Mouse (Mus musculus) cortical plate, adult 2 months (tissue): ENCODE measurements at regions not wholly inside any gene's neighbourhood (a gene's known extent, or its start where the extent isn't known, plus 50 kb on each side); places are given as distances from the start of the nearest gene placed in this dataset.

Source experiments
- H3K27ac ChIP-seq: fragments of 200-500 bp; 2 replicates; pipeline ENCODE4 v1.5.1; 2012; ENCODE audit warnings: low read length, control low read depth, inconsistent platforms; ENCODE audit not compliant: insufficient read depth
- H3K4me1 ChIP-seq: fragments of 200-500 bp; 2 replicates; pipeline ENCODE4 v1.6.1; 2011; ENCODE audit warnings: low read length; ENCODE audit not compliant: control insufficient read depth, insufficient read depth
- H3K4me3 ChIP-seq: fragments of 200-500 bp; 2 replicates; pipeline ENCODE4 v1.5.1; 2011; ENCODE audit warnings: mild to moderate bottlenecking, low read length, control low read depth; ENCODE audit not compliant: insufficient read depth
- CTCF ChIP-seq: fragments of 200-500 bp; IDR thresholded peaks from 2 replicates; pipeline ENCODE4 v1.5.1; 2011; ENCODE audit warnings: mild to moderate bottlenecking, control low read depth, low read length; ENCODE audit not compliant: insufficient read depth; ENCODE audit errors: extremely low read depth
- POLR2A ChIP-seq: fragments of 200-500 bp; IDR thresholded peaks from 2 replicates; pipeline ENCODE4 v1.6.1; 2011; ENCODE audit warnings: mild to moderate bottlenecking, low read length, control low read depth; ENCODE audit not compliant: insufficient read depth; ENCODE audit errors: extremely low read depth

GRCm38 (mm10) chr9:63836565-63837284 is 78.9 kb upstream of the Smad3 start:
- TF ChIP-seq POLR2A (no peak), CTCF (no peak)
- H3K27ac ChIP-seq: no peak overlapping the region
- H3K4me3 ChIP-seq: no peak overlapping the region
- H3K4me1 ChIP-seq: no peaks in the 10 kb centered on the region

GRCm38 (mm10) chr9:63836036-63836435 is 78.2 kb upstream of the Smad3 start:
- Histone ChIP-seq H3K4me3 (no peak overlapping the region), H3K27ac (no peak overlapping the region), H3K4me1 (no peaks in the 10 kb centered on the region)
- TF ChIP-seq CTCF (no peak), POLR2A (no peak)

GRCm38 (mm10) chr9:63834416-63834815 is 76.6 kb upstream of the Smad3 start:
- Histone ChIP-seq H3K27ac (no peak overlapping the region), H3K4me1 (no peaks in the 10 kb centered on the region), H3K4me3 (no peak overlapping the region)
- TF ChIP-seq CTCF (no peak), POLR2A (no peak)

- no peaks in the 10 kb centered on the region for H3K4me1 ChIP-seq
- no peak overlapping the region for H3K4me3 ChIP-seq
- TF ChIP-seq CTCF (no peak), POLR2A (no peak)
- H3K27ac ChIP-seq: no peak overlapping the region
Measured at GRCm38 (mm10) chr9:63818163-63818562, 60.4 kb upstream of the Smad3 start.

GRCm38 (mm10) chr9:63816540-63816939 is 58.7 kb upstream of the Smad3 start:
- Histone ChIP-seq H3K4me1 (no peaks in the 10 kb centered on the region), H3K4me3 (no peak overlapping the region), H3K27ac (no peak overlapping the region)
- TF ChIP-seq CTCF: no peak
- no peak for TF ChIP-seq POLR2A

GRCm38 (mm10) chr9:63809901-63810587 is 52.2 kb upstream of the Smad3 start:
- no peak overlapping the region for H3K27ac ChIP-seq
- H3K4me3 ChIP-seq: no peak overlapping the region
- TF ChIP-seq POLR2A: no peak
- TF ChIP-seq CTCF: no peak
- H3K4me1 ChIP-seq: no peaks in the 10 kb centered on the region
